Mouse (Mus musculus) liver, postnatal 0 days (tissue): ENCODE data around the gene 2310022A10Rik.
"Not testable (repeated sequence)": the region's sequence is repeated elsewhere in the genome, so short reads cannot be mapped to it uniquely, and the experiment has no call there.

Experiments used
- CTCF ChIP-seq: sonication (generic); IDR thresholded peaks from 2 replicates; pipeline ENCODE4 v1.5.1; 2016; ENCODE audit warnings: antibody characterized with exemption, low read depth
- EP300 ChIP-seq: IDR thresholded peaks from 2 replicates; pipeline ENCODE4 v1.6.1; 2016; ENCODE audit warnings: antibody characterized with exemption, low read depth, mild to moderate bottlenecking

DNA sequence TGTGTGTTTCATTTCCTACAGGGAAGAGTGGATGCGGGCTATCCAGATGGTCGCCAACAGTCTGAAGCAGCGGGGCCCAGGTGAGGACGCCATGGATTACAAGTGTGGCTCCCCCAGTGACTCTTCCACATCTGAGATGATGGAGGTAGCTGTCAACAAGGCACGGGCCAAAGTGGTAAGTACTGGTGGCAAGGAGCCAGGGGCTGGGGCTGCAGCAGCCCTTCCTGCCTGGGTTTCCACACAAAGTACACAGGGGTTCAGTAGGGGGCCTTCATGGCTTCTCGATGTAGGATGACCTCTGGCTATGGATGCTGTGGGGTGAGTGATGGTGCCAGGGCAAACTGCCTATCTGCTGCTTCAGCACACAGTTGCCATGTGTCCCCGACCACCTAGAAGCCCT is 75.8 kb downstream of the 2310022A10Rik start:
- TF ChIP-seq CTCF, EP300: not testable (repeated sequence)
